Mouse (Mus musculus) liver, postnatal 0 days (tissue): ENCODE data around the gene Paox. TPM values are rescaled to one million over a fixed set of nuclear protein-coding genes. Genes with fewer than 3 reads are reported as not detected.

Experiments used
- ATAC-seq: fragments of 200-750 bp; cut with Nextera tagmentation; 2 replicates; pipeline ENCODE4 v1.8.0; 2017; ENCODE audit warnings: mild to moderate bottlenecking, moderate library complexity
- DNase-seq: peaks from one replicate; pipeline ENCODE4 v3.0.0-alpha.2; 2016
- H3K27ac ChIP-seq: fragments of 300-500 bp; sonication (generic); 2 replicates; pipeline ENCODE4 v1.5.1; 2014; ENCODE audit warnings: antibody characterized with exemption, moderate library complexity, mild to moderate bottlenecking, low read depth
- H3K27me3 ChIP-seq: fragments of 300-500 bp; sonication (generic); 2 replicates; pipeline ENCODE4 v1.6.1; 2014; ENCODE audit warnings: low read length, control low read depth, mixed read lengths; ENCODE audit not compliant: insufficient read depth
- H3K36me3 ChIP-seq: fragments of 300-500 bp; sonication (generic); replicated peaks from 2 replicates; pipeline ENCODE4 v1.6.1; 2014; ENCODE audit warnings: mild to moderate bottlenecking, control low read depth, low read length, moderate library complexity, mixed read lengths; ENCODE audit not compliant: insufficient read depth
- H3K4me1 ChIP-seq: fragments of 300-500 bp; sonication (generic); 2 replicates; pipeline ENCODE4 v1.6.1; 2014; ENCODE audit warnings: antibody characterized with exemption, mild to moderate bottlenecking, control low read depth; ENCODE audit not compliant: insufficient read depth
- H3K4me2 ChIP-seq: fragments of 300-500 bp; sonication (generic); 2 replicates; pipeline ENCODE4 v1.6.1; 2014; ENCODE audit warnings: low read depth, mild to moderate bottlenecking, low read length, moderate library complexity, mixed read lengths
- H3K4me3 ChIP-seq: fragments of 300-500 bp; sonication (generic); 2 replicates; pipeline ENCODE4 v1.5.1; 2014; ENCODE audit warnings: low read depth, low read length
- H3K9ac ChIP-seq: fragments of 300-500 bp; sonication (generic); replicated peaks from 2 replicates; pipeline ENCODE4 v1.6.1; 2014; ENCODE audit warnings: mild to moderate bottlenecking, moderate library complexity
- H3K9me3 ChIP-seq: fragments of 300-500 bp; sonication (generic); 2 replicates; pipeline ENCODE4 v1.6.1; 2016; ENCODE audit warnings: mild to moderate bottlenecking, control low read depth, low read length, mixed read lengths
- CTCF ChIP-seq: sonication (generic); IDR thresholded peaks from 2 replicates; pipeline ENCODE4 v1.5.1; 2016; ENCODE audit warnings: antibody characterized with exemption, low read depth
- EP300 ChIP-seq: IDR thresholded peaks from 2 replicates; pipeline ENCODE4 v1.6.1; 2016; ENCODE audit warnings: antibody characterized with exemption, low read depth, mild to moderate bottlenecking
- WGBS: fragments of 180-500 bp; shearing (Covaris S2); extraction: QIAGEN DNeasy Blood & Tissue Kit; methylation state at CpG from one replicate; pipeline ENCODE4 v1.1.7; 2014; ENCODE audit not compliant: insufficient replicate concordance; 5-methylcytosine and 5-hydroxymethylcytosine counted together
- polyA plus RNA-seq: library from polyadenylated mRNA; unstranded; fragments of >200 nt; fragmentation: Nextera tagmentation; extraction: Ambion mirVana; gene quantifications from 2 replicates; pipeline ENCODE4 v1.2.1, GENCODE M21; 2015

Gene Paox
- polyA plus RNA-seq, 1 experiment from 2014 or later, result 14.0 TPM

DNA sequence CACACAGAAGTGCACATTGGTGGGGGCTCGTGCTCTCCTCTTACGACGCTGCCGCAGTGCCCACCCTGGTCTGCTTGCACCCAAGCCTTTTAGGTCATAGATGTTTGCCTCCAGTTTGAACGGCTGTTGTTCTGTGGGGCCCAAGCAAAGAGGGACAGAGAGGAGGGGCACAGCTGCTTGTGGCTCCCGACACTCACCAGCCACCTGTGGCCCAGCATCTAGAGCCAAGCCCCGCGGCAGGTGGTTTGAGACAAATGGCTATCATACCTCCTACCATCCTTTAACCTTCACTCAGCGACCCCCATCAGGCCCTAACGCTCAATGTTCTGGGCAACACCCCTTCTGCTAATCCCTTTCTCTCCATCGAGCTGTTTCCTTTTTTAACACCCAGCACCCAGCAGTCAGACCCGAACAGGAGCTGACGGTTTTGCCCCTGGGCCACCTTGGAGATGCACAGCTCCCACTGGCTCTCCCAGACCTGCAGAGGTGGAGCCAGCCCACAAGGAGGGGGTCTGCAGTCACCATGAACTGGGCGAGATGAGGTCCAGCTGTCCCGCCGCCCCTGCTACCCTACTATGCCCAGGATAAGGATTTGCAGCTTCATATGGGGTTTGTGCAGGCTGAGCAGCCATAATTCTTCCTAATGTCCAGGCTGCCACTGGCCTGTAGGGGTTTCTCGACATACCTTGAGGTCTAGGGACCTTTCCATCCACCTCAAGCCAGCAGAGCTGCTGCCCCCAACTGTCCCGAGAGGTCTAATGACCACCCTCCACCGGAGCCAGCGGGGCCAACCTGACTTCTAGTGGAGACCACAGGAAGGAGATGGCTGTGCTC, 34.0 kb upstream of the Paox start:
- Histone ChIP-seq H3K36me3 (no peaks in the 10 kb centered on the region), H3K4me1 (no peaks in the 10 kb centered on the region), H3K27me3 (peaks cover 35% of the 10 kb centered on the region), H3K4me2 (no peak overlapping the region), H3K27ac (no peak overlapping the region), H3K4me3 (no peak overlapping the region), H3K9ac (no peak overlapping the region), H3K9me3 (no peaks in the 10 kb centered on the region)
- ATAC-seq (no peak), DNase-seq (no peak)
- 20% methylated on average over 20 of the region's 20 CpGs for WGBS
- TF ChIP-seq EP300 (no peak), CTCF (no peak)

GRCm38 (mm10) chr7:140082242-140082678, 33.3 kb upstream of the Paox start, which contains the start of gene Caly:
Gene Caly (minus strand): TSS chr7:140082548.
- Histone ChIP-seq H3K36me3 (no peaks in the 10 kb centered on the region), H3K4me3 (no peak within 1 kb of the TSS), H3K4me1 (no peaks in the 10 kb centered on the region), H3K27me3 (peaks cover 35% of the 10 kb centered on the region), H3K9ac (no peak within 1 kb of the TSS), H3K9me3 (no peaks in the 10 kb centered on the region), H3K4me2 (no peak within 1 kb of the TSS), H3K27ac (no peak within 1 kb of the TSS)
- 9% methylated on average over 18 of the region's 18 CpGs for WGBS
- no peak for TF ChIP-seq EP300
- TF ChIP-seq CTCF, result peak; percentile 43
- DNase-seq, result peak; percentile 45
- ATAC-seq, result no peak

- TF ChIP-seq EP300 (no peak), CTCF (no peak)
- H3K27ac ChIP-seq, result no peak overlapping the region
- no peak overlapping the region for H3K9ac ChIP-seq
- no peaks in the 10 kb centered on the region for H3K27me3 ChIP-seq
- H3K4me3 ChIP-seq, result no peak overlapping the region
- 79% methylated on average over 10 of the region's 10 CpGs for WGBS
- H3K4me1 ChIP-seq, result peaks cover 7% of the 10 kb centered on the region
- ATAC-seq (no peak), DNase-seq (no peak)
- H3K36me3 ChIP-seq, result no peaks in the 10 kb centered on the region
- H3K9me3 ChIP-seq, result no peaks in the 10 kb centered on the region
- no peak overlapping the region for H3K4me2 ChIP-seq
Observed at GRCm38 (mm10) chr7:140090601-140091000, 25.0 kb upstream of the Paox start.

DNA sequence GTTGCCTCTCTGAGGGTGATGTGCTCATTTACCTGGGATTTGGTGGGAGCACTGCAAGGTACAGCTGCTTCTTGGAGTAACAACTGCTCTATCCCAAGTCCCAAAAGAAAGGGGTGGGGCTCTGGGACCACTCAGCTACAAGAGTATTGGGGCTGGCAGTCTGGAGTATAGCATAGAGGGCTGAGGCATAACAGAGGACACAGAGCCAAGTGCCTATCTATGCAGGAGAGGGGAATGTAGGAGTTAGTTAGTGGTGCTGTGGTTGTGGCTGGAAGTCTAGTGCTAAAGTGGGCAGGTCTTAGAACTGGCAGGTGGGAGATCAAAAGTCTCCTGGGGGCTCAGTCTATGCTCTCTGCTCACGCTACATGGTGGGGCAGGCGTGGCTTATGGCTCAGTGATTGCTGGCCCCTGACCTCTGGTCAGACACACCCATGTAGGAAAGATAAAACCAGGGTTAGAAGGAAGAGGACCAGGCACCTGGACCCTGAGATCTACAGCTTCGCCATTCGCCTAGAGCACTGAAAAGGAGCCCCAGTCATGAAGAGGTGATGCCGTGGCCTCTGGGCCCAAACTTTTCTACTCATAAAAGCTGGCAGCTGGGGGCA, 22.6 kb upstream of the Paox start, which contains the start of gene Prap1:
Prap1 (plus strand) TSS at position 472 of the 605 bp plus-strand sequence.
- H3K4me2 ChIP-seq, result no peak within 1 kb of the TSS
- ATAC-seq, result no peak
- no peak within 1 kb of the TSS for H3K27ac ChIP-seq
- no peak for TF ChIP-seq CTCF
- no peak for TF ChIP-seq EP300
- no peak within 1 kb of the TSS for H3K4me3 ChIP-seq
- peaks cover 7% of the 10 kb centered on the region for H3K4me1 ChIP-seq
- 0 out of 2 replicates have a peak, but pooled peaks cover 2% of the 10 kb centered on the region for H3K36me3 ChIP-seq
- whole genome bisulfite sequencing, result 63% methylated on average over 5 of the region's 5 CpGs
- H3K9ac ChIP-seq, result no peak within 1 kb of the TSS
- no peaks in the 10 kb centered on the region for H3K27me3 ChIP-seq
- no peak for DNase-seq
- H3K9me3 ChIP-seq, result no peaks in the 10 kb centered on the region

DNA sequence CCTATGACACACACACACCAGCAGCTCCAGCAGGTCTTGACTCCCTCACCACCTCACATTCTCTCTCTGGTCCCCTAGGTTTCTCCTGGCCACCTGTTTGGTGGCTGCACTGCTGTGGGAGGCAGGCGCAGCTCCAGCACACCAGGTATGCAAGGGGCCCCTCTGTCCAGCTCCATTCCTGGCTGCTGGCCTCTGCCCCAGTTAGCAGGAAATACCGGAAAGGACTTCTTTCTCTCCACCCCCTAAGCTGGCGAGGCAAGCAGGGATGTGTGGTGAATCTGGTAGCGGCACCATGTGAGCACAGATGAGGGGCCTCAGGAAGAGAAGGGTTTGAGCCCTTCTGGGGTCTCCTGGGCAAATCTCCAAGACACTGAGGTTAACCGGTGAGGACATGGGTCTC, 20.6 kb upstream of the Paox start:
- H3K4me3 ChIP-seq, result no peak overlapping the region
- WGBS, result 50% methylated on average over 5 of the region's 5 CpGs
- ATAC-seq (peak; percentile 40; the same call in 1 of the 2 replicates), DNase-seq (no peak)
- no peaks in the 10 kb centered on the region for H3K27me3 ChIP-seq
- H3K27ac ChIP-seq, result no peak overlapping the region
- no peak overlapping the region; the same call in 1 of the 2 replicates for H3K9ac ChIP-seq
- peaks cover 7% of the 10 kb centered on the region for H3K4me1 ChIP-seq
- H3K36me3 ChIP-seq, result peaks cover 5% of the 10 kb centered on the region; the same call in 1 of the 2 replicates
- H3K9me3 ChIP-seq, result no peaks in the 10 kb centered on the region
- no peak for TF ChIP-seq CTCF
- TF ChIP-seq EP300, result no peak
- no peak overlapping the region for H3K4me2 ChIP-seq

- Histone ChIP-seq H3K27me3 (no peaks in the 10 kb centered on the region), H3K36me3 (peaks cover 5% of the 10 kb centered on the region; the same call in 1 of the 2 replicates), H3K9me3 (no peaks in the 10 kb centered on the region), H3K27ac (no peak overlapping the region), H3K4me1 (peaks cover 7% of the 10 kb centered on the region), H3K4me3 (no peak overlapping the region), H3K4me2 (no peak overlapping the region), H3K9ac (no peak overlapping the region)
- ATAC-seq (0 out of 2 replicates have a peak, but pooled peaks have one; percentile 12), DNase-seq (no peak)
- WGBS, result 57% methylated on average over 1 of the region's 1 CpGs
- TF ChIP-seq EP300, result no peak
- TF ChIP-seq CTCF, result no peak
Observed at GRCm38 (mm10) chr7:140095556-140095955, 20.0 kb upstream of the Paox start.
